8 mouse cellular contexts compared by ENCODE assay signal in genomic region chr1:89859182-89859581, GRCm38 (mm10).
DNase-seq lines count a peak whose midpoint lies in the region; ATAC-seq and TF ChIP-seq lines count a peak whose summit lies in the region.

No protein-coding gene starts in this region.

- DNase-seq in kidney, adult 2 months = peak; percentile 51
- peak; percentile 71 for DNase-seq in ES-CJ7 (ENCODE audit: low read depth, low spot score)
- peak; percentile 71 for DNase-seq in adrenal gland, postnatal 14 days
- DNase-seq in embryonic facial prominence, embryonic 11.5 days (ENCODE audit: low spot score) = peak; percentile 48
- no peak for DNase-seq in thymus, adult 2 months

- TF ChIP-seq CTCF in kidney, adult 2 months (conservative IDR thresholded peaks at IDR 0.05; ENCODE audit: insufficient read depth, insufficient read length, low read depth, low read length) = peak; percentile 60
- peak; percentile 39; the same call in 1 of the 2 replicates for TF ChIP-seq CTCF in small intestine, adult 2 months (IDR thresholded peaks at IDR 0.05; ENCODE audit: extremely low read depth, insufficient read length, insufficient replicate concordance, low read depth, low read length)
- TF ChIP-seq CTCF in thymus, adult 2 months (IDR thresholded peaks at IDR 0.05; ENCODE audit: borderline replicate concordance, control insufficient read depth, extremely low read depth, insufficient read depth, low read length, poor library complexity) = no peak

- no peak overlapping the region for H3K4me2 ChIP-seq in kidney, embryonic 16.5 days (replicated peaks; ENCODE audit: low read depth, low read length)
- no peak overlapping the region for H3K4me2 ChIP-seq in embryonic facial prominence, embryonic 11.5 days (ENCODE audit: low read depth, low read length)
- H3K4me2 ChIP-seq in limb, embryonic 12.5 days = no peak overlapping the region

- no peak overlapping the region for H3K4me3 ChIP-seq in kidney, adult 2 months (ENCODE audit: insufficient read depth, low read depth, low read length)
- no peak overlapping the region for H3K4me3 ChIP-seq in kidney, embryonic 16.5 days (ENCODE audit: low read length)
- H3K4me3 ChIP-seq in embryonic facial prominence, embryonic 11.5 days (ENCODE audit: low read depth, low read length) = no peak overlapping the region
- no peak overlapping the region for H3K4me3 ChIP-seq in limb, embryonic 12.5 days (replicated peaks)
- no peak overlapping the region for H3K4me3 ChIP-seq in small intestine, adult 2 months (ENCODE audit: low read depth, low read length)
- H3K4me3 ChIP-seq in thymus, adult 2 months (ENCODE audit: control insufficient read depth, insufficient read depth, low read length) = no peak overlapping the region

- no peaks in the 10 kb centered on the region for H3K27me3 ChIP-seq in kidney, adult 2 months (replicated peaks; ENCODE audit: control insufficient read depth, insufficient read depth, low read length)
- H3K27me3 ChIP-seq in kidney, embryonic 16.5 days (ENCODE audit: insufficient read depth, low read length) = no peaks in the 10 kb centered on the region
- H3K27me3 ChIP-seq in embryonic facial prominence, embryonic 11.5 days (ENCODE audit: control insufficient read depth, insufficient read depth, low read length) = no peaks in the 10 kb centered on the region
- no peaks in the 10 kb centered on the region for H3K27me3 ChIP-seq in limb, embryonic 12.5 days
- H3K27me3 ChIP-seq in small intestine, adult 2 months (ENCODE audit: control insufficient read depth, insufficient read depth, low read length) = no peaks in the 10 kb centered on the region
- H3K27me3 ChIP-seq in thymus, adult 2 months (ENCODE audit: control insufficient read depth, insufficient read depth, low read length) = no peaks in the 10 kb centered on the region

- no peak for TF ChIP-seq POLR2A in kidney, adult 2 months (IDR thresholded peaks at IDR 0.05; ENCODE audit: low read depth, low read length)
- no peak for TF ChIP-seq POLR2A in small intestine, adult 2 months (IDR thresholded peaks at IDR 0.05; ENCODE audit: low read depth, low read length)
- TF ChIP-seq POLR2A in thymus, adult 2 months (IDR thresholded peaks at IDR 0.05; ENCODE audit: control insufficient read depth, extremely low read depth, insufficient read depth, low read length, poor library complexity) = no peak

- H3K9ac ChIP-seq in kidney, embryonic 16.5 days (replicated peaks; ENCODE audit: low read length) = no peak overlapping the region
- H3K9ac ChIP-seq in embryonic facial prominence, embryonic 11.5 days (replicated peaks; ENCODE audit: low read length) = no peak overlapping the region
- H3K9ac ChIP-seq in limb, embryonic 12.5 days (replicated peaks) = no peak overlapping the region

- no peaks in the 10 kb centered on the region for H3K4me1 ChIP-seq in kidney, adult 2 months (ENCODE audit: control insufficient read depth, insufficient read depth, low read length)
- no peaks in the 10 kb centered on the region for H3K4me1 ChIP-seq in kidney, embryonic 16.5 days (ENCODE audit: insufficient read depth, low read length)
- H3K4me1 ChIP-seq in embryonic facial prominence, embryonic 11.5 days (ENCODE audit: control insufficient read depth, insufficient read depth, low read length) = no peaks in the 10 kb centered on the region
- H3K4me1 ChIP-seq in limb, embryonic 12.5 days (replicated peaks) = peaks cover 38% of the 10 kb centered on the region
- H3K4me1 ChIP-seq in small intestine, adult 2 months (ENCODE audit: control insufficient read depth, insufficient read depth, insufficient read length, low read length) = no peaks in the 10 kb centered on the region; the same call in 1 of the 2 replicates
- H3K4me1 ChIP-seq in thymus, adult 2 months (replicated peaks; ENCODE audit: control insufficient read depth, insufficient read depth, low read length) = no peaks in the 10 kb centered on the region

- 39% methylated on average over 3 of the region's 3 CpGs for WGBS in kidney, adult 2 months
- 22% methylated on average over 3 of the region's 3 CpGs for WGBS in kidney, embryonic 16.5 days
- 21% methylated on average over 3 of the region's 3 CpGs for WGBS in embryonic facial prominence, embryonic 11.5 days
- 16% methylated on average over 3 of the region's 3 CpGs for WGBS in limb, embryonic 12.5 days
- 41% methylated on average over 3 of the region's 3 CpGs for WGBS in small intestine, adult 2 months
- WGBS in thymus, adult 2 months = 30% methylated on average over 3 of the region's 3 CpGs

- H3K9me3 ChIP-seq in kidney, embryonic 16.5 days (ENCODE audit: low read length) = no peaks in the 10 kb centered on the region
- H3K9me3 ChIP-seq in embryonic facial prominence, embryonic 11.5 days (replicated peaks; ENCODE audit: control insufficient read depth, low read length) = no peaks in the 10 kb centered on the region
- no peaks in the 10 kb centered on the region for H3K9me3 ChIP-seq in limb, embryonic 12.5 days

- no peak overlapping the region for H3K27ac ChIP-seq in kidney, adult 2 months (ENCODE audit: insufficient read depth, low read depth, low read length)
- H3K27ac ChIP-seq in kidney, embryonic 16.5 days (ENCODE audit: low read length) = no peak overlapping the region
- H3K27ac ChIP-seq in embryonic facial prominence, embryonic 11.5 days (replicated peaks; ENCODE audit: low read depth, low read length) = no peak overlapping the region
- H3K27ac ChIP-seq in limb, embryonic 12.5 days = peak overlapping the region; percentile 82; the same call in 1 of the 2 replicates
- no peak overlapping the region for H3K27ac ChIP-seq in small intestine, adult 2 months (ENCODE audit: insufficient read depth, low read depth, low read length)
- H3K27ac ChIP-seq in thymus, adult 2 months (ENCODE audit: control insufficient read depth, insufficient read depth, low read length) = no peak overlapping the region

- no peak for ATAC-seq in kidney, embryonic 16.5 days (ENCODE audit: low FRiP score, low TSS enrichment)
- no peak for ATAC-seq in embryonic facial prominence, embryonic 11.5 days (replicated peaks; ENCODE audit: insufficient number of reproducible peaks, low FRiP score, low TSS enrichment, low read depth)
- ATAC-seq in limb, embryonic 12.5 days (ENCODE audit: insufficient number of reproducible peaks, insufficient read depth, low FRiP score, low TSS enrichment, low read depth) = no peak

- H3K36me3 ChIP-seq in kidney, adult 2 months (ENCODE audit: control insufficient read depth, insufficient read depth, low read length) = no peaks in the 10 kb centered on the region
- H3K36me3 ChIP-seq in kidney, embryonic 16.5 days (ENCODE audit: insufficient read depth, low read length) = no peaks in the 10 kb centered on the region
- no peaks in the 10 kb centered on the region for H3K36me3 ChIP-seq in embryonic facial prominence, embryonic 11.5 days (replicated peaks; ENCODE audit: control insufficient read depth, insufficient read depth, low read depth, low read length)
- peaks cover 7% of the 10 kb centered on the region for H3K36me3 ChIP-seq in limb, embryonic 12.5 days
- H3K36me3 ChIP-seq in small intestine, adult 2 months (ENCODE audit: control insufficient read depth, insufficient read depth, low read length) = no peaks in the 10 kb centered on the region
- no peaks in the 10 kb centered on the region for H3K36me3 ChIP-seq in thymus, adult 2 months (ENCODE audit: control insufficient read depth, insufficient read depth, low read length)
